Mouse (Mus musculus): ENCODE measurements at regions not wholly inside any gene's neighbourhood (a gene's known extent, or its start where the extent isn't known, plus 50 kb on each side); places are given as distances from the start of the nearest gene placed in this dataset.

GRCm38 (mm10) chr4:68648311-68648710 lies 305.9 kb downstream of the Brinp1 start:
- Histone ChIP-seq H3K36me3 (replicated peaks; ENCODE audit: control insufficient read depth, insufficient read depth) (no peaks in the 10 kb centered on the region), H3K4me2 (replicated peaks) (no peak overlapping the region), H3K4me1 (replicated peaks; ENCODE audit: control insufficient read depth, insufficient read depth, low read length) (no peaks in the 10 kb centered on the region), H3K27me3 (ENCODE audit: control insufficient read depth, insufficient read depth, low read length) (no peaks in the 10 kb centered on the region), H3K9ac (no peak overlapping the region), H3K9me3 (ENCODE audit: control insufficient read depth, low read length) (no peaks in the 10 kb centered on the region), H3K4me3 (replicated peaks; ENCODE audit: low read length) (no peak overlapping the region), H3K27ac (no peak overlapping the region)
- WGBS: 94% methylated on average over 1 of the region's 1 CpGs
- ATAC-seq (ENCODE audit: low FRiP score) (no peak), DNase-seq (ENCODE audit: low spot score) (no peak)

- 83% methylated on average over 2 of the region's 2 CpGs for WGBS
- DNase-seq (ENCODE audit: low spot score) (no peak), ATAC-seq (ENCODE audit: low FRiP score) (no peak)
- Histone ChIP-seq H3K27ac (no peak overlapping the region), H3K9me3 (ENCODE audit: control insufficient read depth, low read length) (no peaks in the 10 kb centered on the region), H3K9ac (no peak overlapping the region), H3K4me1 (replicated peaks; ENCODE audit: control insufficient read depth, insufficient read depth, low read length) (no peaks in the 10 kb centered on the region), H3K4me3 (replicated peaks; ENCODE audit: low read length) (no peak overlapping the region), H3K36me3 (replicated peaks; ENCODE audit: control insufficient read depth, insufficient read depth) (no peaks in the 10 kb centered on the region), H3K27me3 (ENCODE audit: control insufficient read depth, insufficient read depth, low read length) (no peaks in the 10 kb centered on the region), H3K4me2 (replicated peaks) (no peak overlapping the region)
Observed at GRCm38 (mm10) chr4:68633299-68633698, 320.9 kb downstream of the Brinp1 start.

- Histone ChIP-seq H3K4me2 (replicated peaks) (no peak overlapping the region), H3K4me1 (replicated peaks; ENCODE audit: control insufficient read depth, insufficient read depth, low read length) (no peaks in the 10 kb centered on the region), H3K9ac (no peak overlapping the region), H3K4me3 (replicated peaks; ENCODE audit: low read length) (no peak overlapping the region), H3K27ac (no peak overlapping the region), H3K36me3 (replicated peaks; ENCODE audit: control insufficient read depth, insufficient read depth) (no peaks in the 10 kb centered on the region), H3K27me3 (ENCODE audit: control insufficient read depth, insufficient read depth, low read length) (no peaks in the 10 kb centered on the region), H3K9me3 (ENCODE audit: control insufficient read depth, low read length) (no peaks in the 10 kb centered on the region)
- no peak for DNase-seq (ENCODE audit: low spot score)
- WGBS: 79% methylated on average over 4 of the region's 4 CpGs
- ATAC-seq (ENCODE audit: low FRiP score): no peak
Observed at GRCm38 (mm10) chr4:68624025-68624342, 330.2 kb downstream of the Brinp1 start.

- H3K4me1 ChIP-seq (replicated peaks; ENCODE audit: control insufficient read depth, insufficient read depth, low read length): no peaks in the 10 kb centered on the region
- H3K9ac ChIP-seq: no peak overlapping the region
- no peaks in the 10 kb centered on the region for H3K27me3 ChIP-seq (ENCODE audit: control insufficient read depth, insufficient read depth, low read length)
- no peaks in the 10 kb centered on the region for H3K9me3 ChIP-seq (ENCODE audit: control insufficient read depth, low read length)
- no peak overlapping the region for H3K27ac ChIP-seq
- H3K4me3 ChIP-seq (replicated peaks; ENCODE audit: low read length): no peak overlapping the region
- 56% methylated on average over 7 of the region's 7 CpGs for WGBS
- ATAC-seq (ENCODE audit: low FRiP score) (no peak), DNase-seq (ENCODE audit: low spot score) (no peak)
- H3K4me2 ChIP-seq (replicated peaks): no peak overlapping the region
- no peaks in the 10 kb centered on the region for H3K36me3 ChIP-seq (replicated peaks; ENCODE audit: control insufficient read depth, insufficient read depth)
Observed at GRCm38 (mm10) chr4:68623125-68624024, 330.8 kb downstream of the Brinp1 start.

GRCm38 (mm10) chr4:68620585-68620984 lies 333.6 kb downstream of the Brinp1 start:
- H3K4me1 ChIP-seq (replicated peaks; ENCODE audit: control insufficient read depth, insufficient read depth, low read length): no peaks in the 10 kb centered on the region
- ATAC-seq (ENCODE audit: low FRiP score) (no peak), DNase-seq (ENCODE audit: low spot score) (no peak)
- H3K4me3 ChIP-seq (replicated peaks; ENCODE audit: low read length): no peak overlapping the region
- H3K9ac ChIP-seq: no peak overlapping the region
- no peaks in the 10 kb centered on the region for H3K9me3 ChIP-seq (ENCODE audit: control insufficient read depth, low read length)
- 90% methylated on average over 3 of the region's 3 CpGs for WGBS
- no peaks in the 10 kb centered on the region for H3K27me3 ChIP-seq (ENCODE audit: control insufficient read depth, insufficient read depth, low read length)
- H3K27ac ChIP-seq: no peak overlapping the region
- H3K36me3 ChIP-seq (replicated peaks; ENCODE audit: control insufficient read depth, insufficient read depth): no peaks in the 10 kb centered on the region
- no peak overlapping the region for H3K4me2 ChIP-seq (replicated peaks)

GRCm38 (mm10) chr4:68615706-68616397 lies 338.3 kb downstream of the Brinp1 start:
- no peaks in the 10 kb centered on the region for H3K4me1 ChIP-seq (replicated peaks; ENCODE audit: control insufficient read depth, insufficient read depth, low read length)
- no peak overlapping the region for H3K9ac ChIP-seq
- WGBS: 88% methylated on average over 2 of the region's 2 CpGs
- no peak overlapping the region for H3K4me2 ChIP-seq (replicated peaks)
- DNase-seq (ENCODE audit: low spot score) (no peak), ATAC-seq (ENCODE audit: low FRiP score) (no peak)
- no peaks in the 10 kb centered on the region for H3K36me3 ChIP-seq (replicated peaks; ENCODE audit: control insufficient read depth, insufficient read depth)
- H3K27me3 ChIP-seq (ENCODE audit: control insufficient read depth, insufficient read depth, low read length): no peaks in the 10 kb centered on the region
- H3K27ac ChIP-seq: no peak overlapping the region
- no peaks in the 10 kb centered on the region for H3K9me3 ChIP-seq (ENCODE audit: control insufficient read depth, low read length)
- no peak overlapping the region for H3K4me3 ChIP-seq (replicated peaks; ENCODE audit: low read length)

GRCm38 (mm10) chr4:68612263-68613012 lies 341.8 kb downstream of the Brinp1 start:
- Histone ChIP-seq H3K27me3 (ENCODE audit: control insufficient read depth, insufficient read depth, low read length) (no peaks in the 10 kb centered on the region), H3K9me3 (ENCODE audit: control insufficient read depth, low read length) (no peaks in the 10 kb centered on the region), H3K27ac (no peak overlapping the region), H3K4me3 (replicated peaks; ENCODE audit: low read length) (no peak overlapping the region), H3K4me1 (replicated peaks; ENCODE audit: control insufficient read depth, insufficient read depth, low read length) (no peaks in the 10 kb centered on the region), H3K9ac (no peak overlapping the region), H3K4me2 (replicated peaks) (no peak overlapping the region), H3K36me3 (replicated peaks; ENCODE audit: control insufficient read depth, insufficient read depth) (no peaks in the 10 kb centered on the region)
- ATAC-seq (ENCODE audit: low FRiP score) (no peak), DNase-seq (ENCODE audit: low spot score) (no peak)
- WGBS: 94% methylated on average over 5 of the region's 6 CpGs

GRCm38 (mm10) chr4:68595256-68595655 lies 358.9 kb downstream of the Brinp1 start:
- Histone ChIP-seq H3K27ac (no peak overlapping the region), H3K4me3 (replicated peaks; ENCODE audit: low read length) (no peak overlapping the region), H3K9me3 (ENCODE audit: control insufficient read depth, low read length) (no peaks in the 10 kb centered on the region), H3K4me2 (replicated peaks) (no peak overlapping the region), H3K4me1 (replicated peaks; ENCODE audit: control insufficient read depth, insufficient read depth, low read length) (no peaks in the 10 kb centered on the region), H3K27me3 (ENCODE audit: control insufficient read depth, insufficient read depth, low read length) (no peaks in the 10 kb centered on the region), H3K9ac (no peak overlapping the region), H3K36me3 (replicated peaks; ENCODE audit: control insufficient read depth, insufficient read depth) (no peaks in the 10 kb centered on the region)
- WGBS: 89% methylated on average over 1 of the region's 1 CpGs
- no peak for DNase-seq (ENCODE audit: low spot score)
- no peak for ATAC-seq (ENCODE audit: low FRiP score)

- WGBS: 87% methylated on average over 5 of the region's 5 CpGs
- H3K4me3 ChIP-seq (replicated peaks; ENCODE audit: low read length): no peak overlapping the region
Observed at GRCm38 (mm10) chr4:68575375-68575774, 378.8 kb downstream of the Brinp1 start.

More at GRCm38 (mm10) chr4:68575375-68575774, 378.8 kb downstream of the Brinp1 start:
- Histone ChIP-seq H3K27ac (no peak overlapping the region), H3K27me3 (ENCODE audit: control insufficient read depth, insufficient read depth, low read length) (no peaks in the 10 kb centered on the region), H3K4me2 (replicated peaks) (no peak overlapping the region), H3K9me3 (ENCODE audit: control insufficient read depth, low read length) (no peaks in the 10 kb centered on the region), H3K36me3 (replicated peaks; ENCODE audit: control insufficient read depth, insufficient read depth) (no peaks in the 10 kb centered on the region), H3K9ac (no peak overlapping the region), H3K4me1 (replicated peaks; ENCODE audit: control insufficient read depth, insufficient read depth, low read length) (no peaks in the 10 kb centered on the region)
- no peak for ATAC-seq (ENCODE audit: low FRiP score)
- DNase-seq (ENCODE audit: low spot score): no peak
